Mouse (Mus musculus): ENCODE measurements around the gene Pofut2. TPM values are rescaled to one million over a fixed set of nuclear protein-coding genes. Genes with fewer than 3 reads are reported as not detected.
A peak's percentile ranks its signal among the peaks of the same experiment; 100 is the strongest.

Pofut2 gene
- 4.2 and 8.4 TPM in 2 replicates for polyA plus RNA-seq (2011; ENCODE audit: insufficient read depth, insufficient read length, low replicate concordance, missing spikeins)

GRCm38 (mm10) chr10:77258704-77259621 is at the start of gene Pofut2:
Gene Pofut2, plus strand, starts transcription at chr10:77259218.
- H3K4me1 ChIP-seq (ENCODE audit: control insufficient read depth, insufficient read depth, low read length) = no peaks in the 10 kb centered on the region
- under 1% methylated on average over 81 of the region's 81 CpGs for WGBS

GRCm38 (mm10) chr10:77209261-77209660 is 49.8 kb upstream of the Pofut2 start:
- 93% methylated on average over 5 of the region's 5 CpGs for WGBS
- peaks cover 2% of the 10 kb centered on the region; the same call in 1 of the 2 replicates for H3K4me1 ChIP-seq (ENCODE audit: control insufficient read depth, insufficient read depth, low read length)
- H3K4me3 ChIP-seq (replicated peaks; ENCODE audit: control insufficient read depth, low read depth, low read length) = no peak overlapping the region
- H3K27ac ChIP-seq (ENCODE audit: control insufficient read depth, insufficient read depth, low read depth, low read length, poor library complexity) = no peak overlapping the region
- TF ChIP-seq POLR2A (IDR thresholded peaks at IDR 0.05; ENCODE audit: borderline replicate concordance, control insufficient read depth, low read depth, low read length) (no peak), CTCF (IDR thresholded peaks at IDR 0.05; ENCODE audit: control insufficient read depth, insufficient read depth, low read length) (no peak)

More at GRCm38 (mm10) chr10:77258704-77259621, at the start of gene Pofut2:
- Histone ChIP-seq H3K4me3 (replicated peaks; ENCODE audit: control insufficient read depth, low read depth, low read length) (peak within 1 kb of the TSS; percentile 84), H3K27ac (ENCODE audit: control insufficient read depth, insufficient read depth, low read depth, low read length, poor library complexity) (peak within 1 kb of the TSS; percentile 84)
- TF ChIP-seq CTCF (IDR thresholded peaks at IDR 0.05; ENCODE audit: control insufficient read depth, insufficient read depth, low read length) = no peak
- TF ChIP-seq POLR2A (IDR thresholded peaks at IDR 0.05; ENCODE audit: borderline replicate concordance, control insufficient read depth, low read depth, low read length) = peak; percentile 88; the same call in 1 of the 2 replicates

GRCm38 (mm10) chr10:77210666-77211065 is 48.4 kb upstream of the Pofut2 start:
- Histone ChIP-seq H3K27ac (ENCODE audit: control insufficient read depth, insufficient read depth, low read depth, low read length, poor library complexity) (no peak overlapping the region), H3K4me3 (replicated peaks; ENCODE audit: control insufficient read depth, low read depth, low read length) (no peak overlapping the region), H3K4me1 (ENCODE audit: control insufficient read depth, insufficient read depth, low read length) (peaks cover 2% of the 10 kb centered on the region; the same call in 1 of the 2 replicates)
- WGBS = 67% methylated on average over 3 of the region's 3 CpGs
- no peak for TF ChIP-seq CTCF (IDR thresholded peaks at IDR 0.05; ENCODE audit: control insufficient read depth, insufficient read depth, low read length)
- no peak for TF ChIP-seq POLR2A (IDR thresholded peaks at IDR 0.05; ENCODE audit: borderline replicate concordance, control insufficient read depth, low read depth, low read length)

- no peak overlapping the region for H3K27ac ChIP-seq (ENCODE audit: control insufficient read depth, insufficient read depth, low read depth, low read length, poor library complexity)
- H3K4me3 ChIP-seq (replicated peaks; ENCODE audit: control insufficient read depth, low read depth, low read length) = no peak overlapping the region
- 10% methylated on average over 11 of the region's 11 CpGs for WGBS
- TF ChIP-seq POLR2A (IDR thresholded peaks at IDR 0.05; ENCODE audit: borderline replicate concordance, control insufficient read depth, low read depth, low read length) = no peak
- TF ChIP-seq CTCF (IDR thresholded peaks at IDR 0.05; ENCODE audit: control insufficient read depth, insufficient read depth, low read length) = no peak
- peaks cover 2% of the 10 kb centered on the region; the same call in 1 of the 2 replicates for H3K4me1 ChIP-seq (ENCODE audit: control insufficient read depth, insufficient read depth, low read length)
These were observed 47.9 kb upstream of the Pofut2 start for GRCm38 (mm10) chr10:77211116-77211570.

GRCm38 (mm10) chr10:77212354-77213120 is 46.5 kb upstream of the Pofut2 start:
- Histone ChIP-seq H3K27ac (ENCODE audit: control insufficient read depth, insufficient read depth, low read depth, low read length, poor library complexity) (no peak overlapping the region), H3K4me3 (replicated peaks; ENCODE audit: control insufficient read depth, low read depth, low read length) (no peak overlapping the region)

GRCm38 (mm10) chr10:77213483-77213882 is 45.5 kb upstream of the Pofut2 start:
- 85% methylated on average over 5 of the region's 5 CpGs for WGBS
- H3K27ac ChIP-seq (ENCODE audit: control insufficient read depth, insufficient read depth, low read depth, low read length, poor library complexity) = no peak overlapping the region

More at GRCm38 (mm10) chr10:77212354-77213120, 46.5 kb upstream of the Pofut2 start:
- peaks cover 2% of the 10 kb centered on the region; the same call in 1 of the 2 replicates for H3K4me1 ChIP-seq (ENCODE audit: control insufficient read depth, insufficient read depth, low read length)
- 84% methylated on average over 6 of the region's 6 CpGs for WGBS
- TF ChIP-seq CTCF (IDR thresholded peaks at IDR 0.05; ENCODE audit: control insufficient read depth, insufficient read depth, low read length) (no peak), POLR2A (IDR thresholded peaks at IDR 0.05; ENCODE audit: borderline replicate concordance, control insufficient read depth, low read depth, low read length) (no peak)

GRCm38 (mm10) chr10:77214586-77214985 is 44.4 kb upstream of the Pofut2 start:
- H3K27ac ChIP-seq (ENCODE audit: control insufficient read depth, insufficient read depth, low read depth, low read length, poor library complexity) = no peak overlapping the region
- no peak overlapping the region for H3K4me3 ChIP-seq (replicated peaks; ENCODE audit: control insufficient read depth, low read depth, low read length)
- peaks cover 2% of the 10 kb centered on the region; the same call in 1 of the 2 replicates for H3K4me1 ChIP-seq (ENCODE audit: control insufficient read depth, insufficient read depth, low read length)
- TF ChIP-seq POLR2A (IDR thresholded peaks at IDR 0.05; ENCODE audit: borderline replicate concordance, control insufficient read depth, low read depth, low read length) = no peak
- TF ChIP-seq CTCF (IDR thresholded peaks at IDR 0.05; ENCODE audit: control insufficient read depth, insufficient read depth, low read length) = no peak
- 37% methylated on average over 8 of the region's 8 CpGs for WGBS

More at GRCm38 (mm10) chr10:77213483-77213882, 45.5 kb upstream of the Pofut2 start:
- Histone ChIP-seq H3K4me3 (replicated peaks; ENCODE audit: control insufficient read depth, low read depth, low read length) (no peak overlapping the region), H3K4me1 (ENCODE audit: control insufficient read depth, insufficient read depth, low read length) (peaks cover 2% of the 10 kb centered on the region; the same call in 1 of the 2 replicates)
- TF ChIP-seq POLR2A (IDR thresholded peaks at IDR 0.05; ENCODE audit: borderline replicate concordance, control insufficient read depth, low read depth, low read length) (no peak), CTCF (IDR thresholded peaks at IDR 0.05; ENCODE audit: control insufficient read depth, insufficient read depth, low read length) (no peak)

All from bone marrow, adult 2 months (tissue).